Mouse (Mus musculus) gastrocnemius, postnatal 25 days (tissue): ENCODE measurements around the gene Golt1b. TPM values are rescaled to one million over a fixed set of nuclear protein-coding genes. Genes with fewer than 3 reads are reported as not detected.
"Not testable (repeated sequence)": the region's sequence is repeated elsewhere in the genome, so short reads cannot be mapped to it uniquely, and the experiment has no call there.

Experiments
- DNase-seq: peaks from one replicate; pipeline ENCODE4 v3.0.0; 2022
- long read RNA-seq, 2 experiments: library from polyadenylated mRNA; stranded (forward); transcript quantifications; one replicate each; pipeline ENCODE4 v2.0.0; 2021
- total RNA-seq, 2 experiments: library from RNA; stranded (reverse); gene quantifications; 1 replicate in 1 of 2; 2 replicates in 1 of 2; pipeline ENCODE4 v1.2.3; 2021

Gene Golt1b
- 10 to 100 TPM; 13.0 to 16.5 TPM for total RNA-seq
- long read RNA-seq, experiment 1, transcript Golt1b-201 (5 exons, 2,818 nt) = major isoform, 16 of 18 reads
- long read RNA-seq, experiment 1, partial matches to known transcripts = 0 of 18 reads
- long read RNA-seq, experiment 1, other reads (novel, unspliced or antisense) = 1 of 18 reads
- long read RNA-seq, experiment 2, transcript Golt1b-201 (5 exons, 2,818 nt) = major isoform, 16 of 19 reads
- long read RNA-seq, experiment 2, partial matches to known transcripts = 0 of 19 reads
- long read RNA-seq, experiment 2, other reads (novel, unspliced or antisense) = 3 of 19 reads

GRCm38 (mm10) chr6:142387011-142387754 is at the start of gene Golt1b, which contains the start of gene Recql:
Gene Golt1b, plus strand, starts transcription at chr6:142387221.
Gene Recql, minus strand, starts transcription at chr6:142387087.
- peak; percentile 98 for DNase-seq

- DNase-seq = no peak
Observed at GRCm38 (mm10) chr6:142338961-142339360, 48.1 kb upstream of the Golt1b start.

GRCm38 (mm10) chr6:142339576-142339975 is 47.4 kb upstream of the Golt1b start:
- DNase-seq = no peak

GRCm38 (mm10) chr6:142343561-142343960 is 43.5 kb upstream of the Golt1b start:
- DNase-seq = no peak

- DNase-seq = peak; percentile 72
Observed at GRCm38 (mm10) chr6:142345440-142346038, 41.5 kb upstream of the Golt1b start, which contains the start of gene Pyroxd1. Gene Pyroxd1, plus strand, starts transcription at chr6:142345654.

- DNase-seq = no peak
Observed at GRCm38 (mm10) chr6:142346181-142347110, 40.6 kb upstream of the Golt1b start.

GRCm38 (mm10) chr6:142347431-142348385 is 39.3 kb upstream of the Golt1b start:
- DNase-seq = no peak

GRCm38 (mm10) chr6:142352099-142352498 is 34.9 kb upstream of the Golt1b start:
- not testable (repeated sequence) for DNase-seq

- DNase-seq = no peak
Observed at GRCm38 (mm10) chr6:142357106-142357505, 29.9 kb upstream of the Golt1b start.

- DNase-seq = no peak
Observed at GRCm38 (mm10) chr6:142362036-142362435, 25.0 kb upstream of the Golt1b start.

GRCm38 (mm10) chr6:142363019-142363576 is 23.9 kb upstream of the Golt1b start:
- no peak for DNase-seq

- no peak for DNase-seq
Observed at GRCm38 (mm10) chr6:142365742-142366472, 21.1 kb upstream of the Golt1b start.

- no peak for DNase-seq
Observed at GRCm38 (mm10) chr6:142366473-142367018, 20.5 kb upstream of the Golt1b start.

GRCm38 (mm10) chr6:142367565-142367964 is 19.5 kb upstream of the Golt1b start:
- DNase-seq = no peak

- DNase-seq = no peak
Observed at GRCm38 (mm10) chr6:142369568-142369967, 17.5 kb upstream of the Golt1b start.

GRCm38 (mm10) chr6:142377081-142377480 is 9.9 kb upstream of the Golt1b start:
- no peak for DNase-seq

GRCm38 (mm10) chr6:142378576-142379330 is 8.3 kb upstream of the Golt1b start:
- no peak for DNase-seq

GRCm38 (mm10) chr6:142379961-142380360 is 7.1 kb upstream of the Golt1b start:
- no peak for DNase-seq
